Mouse (Mus musculus): ENCODE data around the gene Agpat2.

DNA sequence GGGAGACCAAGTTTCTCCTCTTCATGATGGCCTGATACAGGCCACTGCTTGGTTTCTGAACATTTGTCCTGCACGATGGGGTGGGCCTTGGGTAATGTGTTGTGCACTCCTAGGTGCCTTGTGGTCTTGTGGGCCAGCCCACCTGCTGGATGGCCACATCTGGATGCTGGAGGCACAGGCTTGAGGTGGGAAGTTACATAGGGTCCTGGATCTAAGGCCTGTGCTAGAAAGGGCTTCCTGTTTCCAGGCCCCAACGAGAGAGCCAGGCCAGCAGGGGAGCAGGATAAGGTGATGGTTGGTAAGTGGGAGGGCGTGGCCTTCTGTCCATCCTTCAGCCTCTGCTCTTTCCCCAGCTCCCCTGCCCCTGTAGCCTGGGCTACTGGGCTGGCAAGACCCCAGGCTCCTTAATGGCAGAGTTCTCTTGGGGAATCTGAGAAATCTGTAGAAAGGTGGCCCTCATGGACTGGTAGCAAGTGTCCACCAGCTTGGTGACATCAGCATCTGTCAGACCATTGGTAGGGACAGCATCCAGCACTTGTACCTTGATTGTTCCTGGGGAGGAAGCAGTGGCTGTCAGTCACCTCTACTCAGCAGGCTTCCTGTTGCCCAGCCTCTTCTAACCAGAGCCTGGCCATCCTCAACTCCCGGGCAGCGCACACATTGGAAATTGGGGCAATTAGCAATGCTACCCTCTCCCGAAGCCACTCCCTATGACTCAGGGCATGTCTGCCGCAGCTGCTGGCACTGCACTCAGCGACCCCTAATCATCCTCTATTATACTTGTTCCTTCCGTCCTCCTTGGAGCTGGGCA, 10.8 kb downstream of the Agpat2 start:
- TF ChIP-seq GATA2 (IDR thresholded peaks at IDR 0.05; ENCODE audit: borderline replicate concordance, low read depth, low read length) (no peak), CTCF (IDR thresholded peaks at IDR 0.05; ENCODE audit: low read depth, low read length) (no peak)
